Mouse (Mus musculus): ENCODE results near the gene Itga3. TPM values are rescaled to one million over a fixed set of nuclear protein-coding genes. Genes with fewer than 3 reads are reported as not detected.

Itga3 gene
- total and polyA plus RNA-seq, 3 experiments: not detected

DNA sequence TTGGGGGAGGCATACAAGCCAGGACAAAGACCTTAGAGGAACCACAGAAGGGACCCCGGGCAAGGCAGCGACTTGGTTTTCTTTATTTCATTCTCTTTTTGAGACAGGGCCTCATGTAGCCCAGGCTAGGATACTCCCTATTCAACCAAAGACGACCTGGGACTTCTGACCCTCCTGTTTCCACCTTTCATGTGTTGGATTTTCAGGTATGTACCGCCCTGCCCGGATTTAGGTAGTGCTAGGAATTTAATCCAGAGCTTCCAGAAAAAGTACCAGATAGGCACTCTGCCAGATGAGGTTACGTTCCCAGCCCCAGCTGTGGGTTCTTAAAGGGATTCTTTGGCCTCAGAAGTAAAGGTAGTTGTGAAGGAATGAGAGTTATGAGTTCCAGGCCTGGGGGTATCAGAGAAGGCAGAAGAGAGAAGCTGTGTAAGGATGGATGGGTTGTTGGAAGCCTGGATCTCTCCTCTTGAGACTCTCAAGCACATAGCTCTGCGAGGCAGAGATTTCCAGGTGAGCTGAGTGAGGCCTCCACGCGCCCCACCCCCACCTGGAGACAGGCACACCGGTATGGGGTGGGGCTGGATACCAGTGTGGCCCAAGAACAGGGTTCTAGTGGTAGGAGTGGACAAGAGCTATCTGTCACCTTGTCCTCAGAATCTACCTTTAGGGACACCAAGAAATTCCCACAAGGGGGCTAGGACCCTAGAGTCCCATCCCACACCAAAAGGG, 7.2 kb downstream of the Itga3 start:
- H3K9me3 ChIP-seq (replicated peaks; ENCODE audit: insufficient read depth, low read length): no peaks in the 10 kb centered on the region
- TF ChIP-seq ZMIZ1 (IDR thresholded peaks at IDR 0.05; ENCODE audit: low read depth, low read length) (no peak), POLR2A (IDR thresholded peaks at IDR 0.05; ENCODE audit: control insufficient read depth in 1 of 2, insufficient read depth in 1 of 2, low read depth in 1 of 2, low read length in 2 of 2, poor library complexity in 1 of 2) (no peak), ZNF384 (IDR thresholded peaks at IDR 0.05; ENCODE audit: low read depth, low read length) (no peak), TAL1 (IDR thresholded peaks at IDR 0.05; ENCODE audit: low read length) (no peak), ELF1 (IDR thresholded peaks at IDR 0.05; ENCODE audit: low read depth, low read length) (no peak), TBP (IDR thresholded peaks at IDR 0.05; ENCODE audit: low read depth, low read length) (no peak), JUND (IDR thresholded peaks at IDR 0.05; ENCODE audit: low read depth, low read length) (no peak)
- no peak overlapping the region for H3K9ac ChIP-seq (ENCODE audit: control insufficient read depth, low read depth, low read length, poor library complexity, severe bottlenecking)
- H3K4me1 ChIP-seq (ENCODE audit: control insufficient read depth in 1 of 2, insufficient read depth in 2 of 2, low read length in 2 of 2): no peaks in the 10 kb centered on the region
- no peak overlapping the region for H3K27ac ChIP-seq (ENCODE audit: control insufficient read depth, low read depth, low read length)
- no peaks in the 10 kb centered on the region for H3K36me3 ChIP-seq (ENCODE audit: control insufficient read depth in 1 of 2, insufficient read depth in 2 of 2, low read length in 2 of 2)
- H3K79me2 ChIP-seq (ENCODE audit: control insufficient read depth, insufficient read depth, low read length, poor library complexity): no peaks in the 10 kb centered on the region
- peaks cover 10 to 15% of the 10 kb centered on the region in 2 experiments for H3K27me3 ChIP-seq (ENCODE audit: control insufficient read depth in 1 of 2, insufficient read depth in 2 of 2, low read length in 2 of 2)
- DNase-seq (ENCODE audit: low read depth, low spot score): no peak
- H3K4me3 ChIP-seq (ENCODE audit: control insufficient read depth in 1 of 2, insufficient read depth in 1 of 2, low read depth in 2 of 2, low read length in 2 of 2): no peak overlapping the region

DNA sequence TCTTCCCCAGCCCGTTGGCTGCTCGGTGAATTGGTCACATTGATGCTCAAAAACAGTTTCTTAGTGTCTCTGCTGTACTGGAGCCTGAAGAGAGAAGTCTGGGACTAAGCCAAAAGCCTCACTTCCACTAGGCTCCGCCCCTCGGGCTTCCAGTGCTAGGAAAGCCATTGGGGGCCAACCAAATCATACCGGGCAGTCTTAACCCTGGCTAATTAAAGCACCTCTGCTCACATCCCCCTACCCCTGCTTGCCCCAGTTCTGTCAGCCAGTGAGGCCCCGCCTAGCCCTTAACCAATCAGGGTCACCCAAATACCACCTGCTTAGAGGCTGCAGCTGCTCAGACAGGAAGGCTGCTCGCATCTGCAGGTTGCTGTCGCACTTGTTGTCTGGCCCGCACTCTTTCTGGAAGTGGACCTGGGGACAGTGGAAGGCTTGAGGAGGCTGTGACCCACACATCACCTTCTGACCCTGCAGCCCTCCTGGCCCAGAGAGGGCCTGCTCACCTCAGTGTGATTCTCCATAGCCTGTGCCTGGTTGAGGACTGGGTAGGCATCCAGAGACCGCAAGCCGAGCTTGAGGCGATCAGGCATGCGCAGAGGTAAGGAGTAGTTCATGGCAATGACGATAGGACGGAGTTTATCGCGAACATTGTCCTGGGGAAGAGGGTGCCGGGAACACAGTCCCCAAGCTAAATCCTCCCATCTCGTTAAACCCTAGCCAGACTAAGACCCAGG, 19.7 kb downstream of the Itga3 start:
- H3K27me3 ChIP-seq (ENCODE audit: control insufficient read depth in 1 of 2, insufficient read depth in 2 of 2, low read length in 2 of 2): peaks cover 19 to 26% of the 10 kb centered on the region in 2 experiments
- no peak overlapping the region for H3K4me3 ChIP-seq (ENCODE audit: control insufficient read depth in 1 of 2, insufficient read depth in 1 of 2, low read depth in 2 of 2, low read length in 2 of 2)
- no peaks in the 10 kb centered on the region for H3K79me2 ChIP-seq (ENCODE audit: control insufficient read depth, insufficient read depth, low read length, poor library complexity)
- H3K4me1 ChIP-seq (ENCODE audit: control insufficient read depth in 1 of 2, insufficient read depth in 2 of 2, low read length in 2 of 2): no peaks in the 10 kb centered on the region
- DNase-seq (ENCODE audit: low read depth, low spot score): no peak
- H3K9ac ChIP-seq (ENCODE audit: control insufficient read depth, low read depth, low read length, poor library complexity, severe bottlenecking): no peak overlapping the region
- no peaks in the 10 kb centered on the region for H3K36me3 ChIP-seq (ENCODE audit: control insufficient read depth in 1 of 2, insufficient read depth in 2 of 2, low read length in 2 of 2)
- TF ChIP-seq NRF1 (IDR thresholded peaks at IDR 0.05; ENCODE audit: insufficient read depth, low read depth, low read length, poor library complexity, severe bottlenecking) (no peak), CHD1 (IDR thresholded peaks at IDR 0.05; ENCODE audit: low read depth, low read length) (no peak), TAL1 (IDR thresholded peaks at IDR 0.05; ENCODE audit: low read length) (no peak), MAX (IDR thresholded peaks at IDR 0.05; ENCODE audit: low read length) (no peak), CHD2 (IDR thresholded peaks at IDR 0.05; ENCODE audit: low read length) (no peak), MEF2A (IDR thresholded peaks at IDR 0.05; ENCODE audit: extremely low read depth, insufficient replicate concordance, low read depth, low read length, poor library complexity, severe bottlenecking) (no peak), TBP (IDR thresholded peaks at IDR 0.05; ENCODE audit: low read depth, low read length) (no peak), NELFE (IDR thresholded peaks at IDR 0.05; ENCODE audit: low read depth, low read length) (no peak), EP300 (IDR thresholded peaks at IDR 0.05; ENCODE audit: low read depth in 1 of 2, low read length in 2 of 2) (no peak), MXI1 (IDR thresholded peaks at IDR 0.05; ENCODE audit: low read depth, low read length) (no peak), POLR2AphosphoS5 (IDR thresholded peaks at IDR 0.05; ENCODE audit: borderline replicate concordance, low read depth, low read length) (no peak)
- H3K9me3 ChIP-seq (replicated peaks; ENCODE audit: insufficient read depth, low read length): no peaks in the 10 kb centered on the region
- H3K27ac ChIP-seq (ENCODE audit: control insufficient read depth, low read depth, low read length): no peak overlapping the region

Measured in MEL (cell line).